ENCODE assay signal across 14 mouse cellular contexts in the genomic region with DNA sequence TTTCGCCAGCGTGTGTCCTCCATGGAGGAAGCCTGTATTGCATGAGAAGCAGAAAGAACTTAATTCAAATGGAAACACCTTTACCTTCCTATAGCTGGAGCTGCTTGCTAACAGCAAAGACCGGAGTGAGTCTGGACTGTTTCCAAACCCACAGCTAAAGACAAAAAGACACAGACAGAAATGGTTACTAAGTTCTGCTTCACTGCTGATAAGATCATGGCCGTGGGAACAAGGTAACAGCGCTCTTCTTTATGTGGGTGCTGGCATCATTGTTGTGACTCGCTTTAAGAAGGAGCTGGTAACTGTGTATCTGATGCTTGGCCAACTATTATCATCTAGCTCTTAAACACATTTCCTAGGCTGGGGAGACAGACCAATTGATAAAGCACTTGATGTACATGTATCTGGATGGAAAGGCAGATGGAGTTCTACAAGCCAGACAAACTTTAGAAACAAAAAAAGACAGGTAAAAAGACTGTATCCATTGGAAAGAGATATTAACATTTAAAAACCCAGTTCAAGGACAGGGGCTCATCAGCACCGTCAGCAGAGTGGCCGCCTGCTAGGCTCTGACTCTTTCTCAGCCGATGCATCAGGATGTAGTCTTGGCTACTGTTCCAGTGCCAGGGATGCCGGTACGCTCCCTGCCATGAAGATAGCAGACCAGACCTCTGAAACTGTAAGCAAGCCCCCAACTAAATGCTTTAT. TPM values are rescaled to one million over a fixed set of nuclear protein-coding genes. Genes with fewer than 3 reads are reported as not detected.
DNase-seq lines count a peak whose midpoint lies in the region; ATAC-seq lines count a peak whose summit lies in the region.
"Had no signal": no experiment of that assay in that cellular context is flagged by ENCODE, and none has a peak within 500 bp of the region (broad histone marks: within the 10 kb centered on the region; RNA-seq: fewer than 3 reads in every experiment).

No protein-coding gene starts in this region.

- peak overlapping the region; percentile 7; the same call in 1 of the 2 replicates for H3K27ac ChIP-seq in heart, embryonic 10.5 days
- H3K27ac ChIP-seq in midbrain, embryonic 14.5 days (replicated peaks; ENCODE audit: low read depth, low read length): no peak overlapping the region

- no peak overlapping the region for H3K4me2 ChIP-seq in midbrain, embryonic 14.5 days (ENCODE audit: low read length)

- H3K36me3 ChIP-seq in heart, embryonic 10.5 days: no peaks in the 10 kb centered on the region
- no peaks in the 10 kb centered on the region for H3K36me3 ChIP-seq in midbrain, embryonic 14.5 days (ENCODE audit: control insufficient read depth, insufficient read depth, low read length)

- WGBS in heart, embryonic 10.5 days: 77% methylated on average over 11 of the region's 11 CpGs
- WGBS in midbrain, embryonic 14.5 days: 92% methylated on average over 11 of the region's 11 CpGs

- no peak overlapping the region for H3K4me3 ChIP-seq in heart, embryonic 10.5 days
- no peak overlapping the region for H3K4me3 ChIP-seq in midbrain, embryonic 14.5 days (replicated peaks; ENCODE audit: low read depth, low read length)
- H3K4me3 ChIP-seq: myocyte had no signal

- H3K27me3 ChIP-seq in heart, embryonic 10.5 days (ENCODE audit: insufficient read depth, poor library complexity, severe bottlenecking): no peaks in the 10 kb centered on the region
- H3K27me3 ChIP-seq in midbrain, embryonic 14.5 days (ENCODE audit: control insufficient read depth, insufficient read depth, low read length): no peaks in the 10 kb centered on the region

- no peak overlapping the region for H3K9ac ChIP-seq in midbrain, embryonic 14.5 days (replicated peaks; ENCODE audit: low read length)

- peak; percentile 71 for ATAC-seq in inflammation-experienced regulatory T-cells, adult 6 months
- no peak for ATAC-seq in midbrain, embryonic 14.5 days (ENCODE audit: low FRiP score, low TSS enrichment)
- ATAC-seq: forebrain, embryonic 16.5 days had no signal

- no peaks in the 10 kb centered on the region for H3K9me3 ChIP-seq in heart, embryonic 10.5 days
- H3K9me3 ChIP-seq in midbrain, embryonic 14.5 days (ENCODE audit: control insufficient read depth, low read length): no peaks in the 10 kb centered on the region

- H3K4me1 ChIP-seq in heart, embryonic 10.5 days: peaks cover 38% of the 10 kb centered on the region
- no peaks in the 10 kb centered on the region for H3K4me1 ChIP-seq in midbrain, embryonic 14.5 days (ENCODE audit: control insufficient read depth, insufficient read depth, low read length)

- no peak for DNase-seq in heart, embryonic 10.5 days (ENCODE audit: low spot score)
- DNase-seq in heart, postnatal 25 days (ENCODE audit: low spot score): no peak
- peak; percentile 49 for DNase-seq in thymus, postnatal 0 days (ENCODE audit: low spot score)
- no peak for DNase-seq in thymus, postnatal 10 days (ENCODE audit: low spot score in 2 of 2)
- DNase-seq in thymus, postnatal 25 days: peak; percentile 26
- no peak for DNase-seq in cerebellum, postnatal 10 days
- no peak for DNase-seq in midbrain, embryonic 14.5 days
- DNase-seq: cerebellum, adult 9-11 months; gastrocnemius, postnatal 25 days; kidney, postnatal 25 days; spleen, adult 18-20 months had no signal

- intact Hi-C loops in heart, postnatal 25 days (cut with DNase I): no loop called here

RNA-seq across cellular contexts. Expression of a gene that starts 6.4 kb away (rescaled TPM):
- polyA plus RNA-seq in heart, embryonic 10.5 days (2016; fragmentation: Nextera tagmentation; extraction: Ambion mirVana): 34.3 and 48.2 TPM in 2 replicates
- 10 to 100 TPM; 23.6 to 27.5 TPM for total RNA-seq in heart, postnatal 25 days (2021)
- 47.3 and 51.9 TPM in 2 replicates for polyA plus RNA-seq in thymus, postnatal 0 days (2015; fragmentation: Nextera tagmentation; extraction: Ambion mirVana)
- polyA plus RNA-seq in inflammation-experienced regulatory T-cells, adult 6 months (2017; shearing (Covaris generic)): 100 to 1,000 TPM in 2 of 3 experiments, 10 to 100 TPM in 1; 87.6 to 140 (median 107) TPM
- 69.3 and 73.7 TPM in 2 replicates for polyA plus RNA-seq in midbrain, embryonic 14.5 days (2014; fragmentation: Nextera tagmentation; extraction: Ambion mirVana)

Comparison
In these comparisons a context has a peak if more than half of its experiments do, and no peak if none do; other contexts are left out.
1. DNase-seq: peak in thymus, postnatal 0 days (single experiment) and thymus, postnatal 25 days (single experiment); none in heart, embryonic 10.5 days (single experiment), heart, postnatal 25 days (single experiment), thymus, postnatal 10 days (0 of 2), cerebellum, postnatal 10 days (0 of 2) and midbrain, embryonic 14.5 days (single experiment).